ENCODE assay signal across 18 mouse cellular contexts in genomic region chr1:148750806-148751205, GRCm38 (mm10).
DNase-seq lines count a peak whose midpoint lies in the region; ATAC-seq lines count a peak whose summit lies in the region.
"Had no signal": no experiment of that assay in that cellular context is flagged by ENCODE, and none has a peak within 500 bp of the region (broad histone marks: within the 10 kb centered on the region; RNA-seq: fewer than 3 reads in every experiment).

No protein-coding gene starts in this region.

- intact Hi-C loops in left cerebral cortex, postnatal 25 days (cut with DNase I), result no loop called here

- no peaks in the 10 kb centered on the region for H3K27me3 ChIP-seq in embryonic facial prominence, embryonic 14.5 days (replicated peaks; ENCODE audit: control insufficient read depth, insufficient read depth, low read length)
- no peaks in the 10 kb centered on the region for H3K27me3 ChIP-seq in embryonic facial prominence, embryonic 10.5 days (replicated peaks; ENCODE audit: low read depth, poor library complexity, severe bottlenecking)
- H3K27me3 ChIP-seq: forebrain, embryonic 12.5 days; midbrain, embryonic 12.5 days; neural tube, embryonic 15.5 days; Patski had no signal

- H3K36me3 ChIP-seq in embryonic facial prominence, embryonic 14.5 days (ENCODE audit: control insufficient read depth, insufficient read depth, low read length), result no peaks in the 10 kb centered on the region
- H3K36me3 ChIP-seq in embryonic facial prominence, embryonic 10.5 days (replicated peaks), result no peaks in the 10 kb centered on the region
- H3K36me3 ChIP-seq: forebrain, embryonic 12.5 days; midbrain, embryonic 12.5 days; neural tube, embryonic 15.5 days had no signal

- DNase-seq in embryonic facial prominence, embryonic 14.5 days (ENCODE audit: low spot score), result peak; percentile 46
- DNase-seq in embryonic facial prominence, embryonic 10.5 days (ENCODE audit: low spot score), result no peak
- peak; percentile 12 to 32 for DNase-seq in left cerebral cortex, postnatal 25 days (ENCODE audit: low spot score in 2 of 2)
- DNase-seq in left cerebral cortex, adult 11 months (ENCODE audit: low spot score), result no peak
- peak; percentile 17 for DNase-seq in 416B (ENCODE audit: low read depth)
- peak; percentile 57 for DNase-seq in brain, adult 2 months (ENCODE audit: low read depth, low spot score)
- DNase-seq in layer of hippocampus, adult 11-12 months (ENCODE audit: low spot score), result no peak
- DNase-seq: adrenal gland, postnatal 25 days; gastrocnemius, postnatal 36 days; kidney, adult 2 months; kidney, postnatal 14 days had no signal

- H3K27ac ChIP-seq in embryonic facial prominence, embryonic 14.5 days (replicated peaks; ENCODE audit: low read depth, low read length), result no peak overlapping the region
- H3K27ac ChIP-seq in embryonic facial prominence, embryonic 10.5 days (replicated peaks), result no peak overlapping the region
- H3K27ac ChIP-seq: forebrain, embryonic 12.5 days; liver, embryonic 14.5 days; midbrain, embryonic 12.5 days; neural tube, embryonic 15.5 days had no signal

- H3K4me3 ChIP-seq in embryonic facial prominence, embryonic 14.5 days (ENCODE audit: low read depth, low read length), result no peak overlapping the region
- H3K4me3 ChIP-seq in embryonic facial prominence, embryonic 10.5 days, result no peak overlapping the region
- H3K4me3 ChIP-seq: forebrain, embryonic 12.5 days; midbrain, embryonic 12.5 days; myocyte; neural tube, embryonic 15.5 days had no signal

- no peak for ATAC-seq in embryonic facial prominence, embryonic 14.5 days (ENCODE audit: low read depth)
- ATAC-seq: inflammation-experienced regulatory T-cells, adult 6 months; Patski had no signal

- H3K4me2 ChIP-seq in embryonic facial prominence, embryonic 14.5 days (ENCODE audit: low read depth, low read length), result no peak overlapping the region
- H3K4me2 ChIP-seq: forebrain, embryonic 12.5 days; midbrain, embryonic 12.5 days; neural tube, embryonic 15.5 days had no signal

- H3K9ac ChIP-seq in embryonic facial prominence, embryonic 14.5 days (ENCODE audit: low read depth, low read length), result no peak overlapping the region
- H3K9ac ChIP-seq: forebrain, embryonic 12.5 days; liver, embryonic 14.5 days; midbrain, embryonic 12.5 days; neural tube, embryonic 15.5 days had no signal

- H3K9me3 ChIP-seq in embryonic facial prominence, embryonic 14.5 days (ENCODE audit: control insufficient read depth, low read length), result no peaks in the 10 kb centered on the region
- H3K9me3 ChIP-seq in embryonic facial prominence, embryonic 10.5 days, result no peaks in the 10 kb centered on the region
- H3K9me3 ChIP-seq: forebrain, embryonic 12.5 days; midbrain, embryonic 12.5 days; neural tube, embryonic 15.5 days had no signal

- no peaks in the 10 kb centered on the region for H3K4me1 ChIP-seq in embryonic facial prominence, embryonic 14.5 days (ENCODE audit: control insufficient read depth, insufficient read depth, low read length)
- no peaks in the 10 kb centered on the region for H3K4me1 ChIP-seq in embryonic facial prominence, embryonic 10.5 days
- H3K4me1 ChIP-seq: forebrain, embryonic 12.5 days; midbrain, embryonic 12.5 days; neural tube, embryonic 15.5 days had no signal

Comparison
In these comparisons a context has a peak if more than half of its experiments do, and no peak if none do; other contexts are left out.
1. DNase-seq: peak in embryonic facial prominence, embryonic 14.5 days (single experiment), left cerebral cortex, postnatal 25 days (2 of 2), 416B (single experiment) and brain, adult 2 months (single experiment); none in embryonic facial prominence, embryonic 10.5 days (single experiment), left cerebral cortex, adult 11 months (single experiment) and layer of hippocampus, adult 11-12 months (single experiment).